Comparison of ENCODE assay signal across 8 mouse cellular contexts in the genomic region with DNA sequence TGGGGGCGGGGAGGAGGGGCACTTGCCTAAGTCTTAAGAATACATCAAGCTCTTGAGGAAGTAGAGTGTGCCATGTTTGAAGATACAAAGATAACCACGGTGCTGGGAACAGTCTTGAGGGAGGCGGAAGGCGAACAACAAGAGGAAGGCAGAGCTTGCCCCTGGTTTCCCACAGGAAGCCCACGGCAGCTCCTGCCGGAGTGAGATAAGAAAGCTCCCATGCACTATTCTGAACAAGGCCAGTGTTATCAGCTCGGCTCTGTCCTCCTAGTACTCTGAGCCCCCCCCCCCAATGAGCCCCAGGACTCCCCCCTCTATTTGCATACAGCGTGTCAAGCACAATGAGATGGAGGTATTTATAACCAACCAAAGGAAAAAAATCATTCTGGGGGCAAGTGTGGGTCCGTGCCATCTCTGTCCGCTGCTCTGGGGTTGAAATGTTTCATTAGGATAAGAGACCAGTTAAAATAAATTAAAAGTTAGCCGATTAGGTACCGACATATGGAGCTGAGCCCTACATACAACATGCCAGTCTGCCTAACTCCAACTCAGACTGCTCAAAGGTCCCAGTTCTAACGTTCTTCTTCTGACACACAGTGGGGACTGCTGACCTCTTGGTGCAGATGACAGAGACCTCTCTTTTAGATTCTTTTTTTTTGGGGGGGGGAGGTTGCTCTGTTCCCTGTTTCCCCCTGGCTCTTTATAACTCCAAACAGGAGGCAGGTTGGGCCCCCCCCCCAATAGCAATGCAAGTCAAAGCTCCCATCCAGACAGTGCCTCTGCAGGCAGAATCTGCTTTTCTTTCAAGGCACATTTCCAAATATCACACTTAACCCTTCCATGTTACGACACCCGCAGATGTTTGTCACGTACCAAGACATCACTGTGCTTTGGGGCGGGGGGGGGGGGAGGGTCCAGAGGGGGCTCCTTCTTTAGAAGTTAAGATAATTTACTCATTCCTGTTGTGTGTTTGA.
DNase-seq lines count a peak whose midpoint lies in the region; ATAC-seq and TF ChIP-seq lines count a peak whose summit lies in the region.

No protein-coding gene starts in this region.

- DNase-seq in liver, result peak; percentile 61
- peak; percentile 42 for DNase-seq in skeletal muscle tissue, adult 2 months (ENCODE audit: low read depth, low spot score)
- no peak for DNase-seq in right cerebral cortex, postnatal 25 days
- DNase-seq in frontal cortex, adult 2 months (ENCODE audit: extremely low spot score in 1 of 2, low spot score in 1 of 2), result no peak
- no peak for DNase-seq in frontal cortex, postnatal 10 days (ENCODE audit: low spot score in 2 of 2)

- TF ChIP-seq CTCF in intestine, postnatal 0 days (IDR thresholded peaks at IDR 0.05; ENCODE audit: low read depth), result no peak

- no peaks in the 10 kb centered on the region for H3K9me3 ChIP-seq in intestine, embryonic 15.5 days
- peaks cover 5% of the 10 kb centered on the region; the same call in 1 of the 2 replicates for H3K9me3 ChIP-seq in intestine, postnatal 0 days (ENCODE audit: control insufficient read depth)
- peaks cover 5% of the 10 kb centered on the region for H3K9me3 ChIP-seq in heart, embryonic 14.5 days (ENCODE audit: control insufficient read depth, low read length)

- no peak overlapping the region for H3K4me2 ChIP-seq in intestine, embryonic 15.5 days (replicated peaks)
- no peak overlapping the region for H3K4me2 ChIP-seq in intestine, postnatal 0 days (replicated peaks; ENCODE audit: low read depth)
- peak overlapping the region; percentile 47 for H3K4me2 ChIP-seq in heart, embryonic 14.5 days (ENCODE audit: low read length)

- no peak overlapping the region for H3K9ac ChIP-seq in intestine, embryonic 15.5 days
- no peak overlapping the region for H3K9ac ChIP-seq in intestine, postnatal 0 days (ENCODE audit: low read depth, low read length)
- H3K9ac ChIP-seq in heart, embryonic 14.5 days (ENCODE audit: low read length), result no peak overlapping the region

- no peak overlapping the region for H3K4me3 ChIP-seq in intestine, embryonic 15.5 days (replicated peaks)
- H3K4me3 ChIP-seq in intestine, postnatal 0 days (ENCODE audit: low read depth, low read length), result no peak overlapping the region
- H3K4me3 ChIP-seq in heart, embryonic 14.5 days (ENCODE audit: control insufficient read depth in 1 of 2, insufficient read depth in 1 of 2, low read depth in 1 of 2, low read length in 2 of 2), result peak overlapping the region; percentile 7 to 31; a peak in 3 of 4 replicates

- 60% methylated on average over 17 of the region's 17 CpGs for WGBS in intestine, embryonic 15.5 days
- 55% methylated on average over 17 of the region's 17 CpGs for WGBS in intestine, postnatal 0 days
- WGBS in heart, embryonic 14.5 days, result 14% methylated on average over 17 of the region's 17 CpGs

- peak; percentile 58; the same call in 1 of the 2 replicates for ATAC-seq in intestine, embryonic 15.5 days
- ATAC-seq in intestine, postnatal 0 days, result no peak
- peak; percentile 92 for ATAC-seq in heart, embryonic 14.5 days (ENCODE audit: insufficient number of reproducible peaks, insufficient read depth, low FRiP score, low read depth)

- H3K27ac ChIP-seq in intestine, embryonic 15.5 days, result no peak overlapping the region
- H3K27ac ChIP-seq in intestine, postnatal 0 days (ENCODE audit: low read depth, low read length), result no peak overlapping the region
- H3K27ac ChIP-seq in heart, embryonic 14.5 days (replicated peaks in 1 of 2; ENCODE audit: control insufficient read depth in 1 of 2, insufficient read depth in 1 of 2, low read depth in 2 of 2, low read length in 2 of 2), result peak overlapping the region; percentile 83 to 87

- no peaks in the 10 kb centered on the region for H3K4me1 ChIP-seq in intestine, embryonic 15.5 days (replicated peaks)
- no peaks in the 10 kb centered on the region for H3K4me1 ChIP-seq in intestine, postnatal 0 days (replicated peaks; ENCODE audit: control insufficient read depth, insufficient read depth, low read length)
- H3K4me1 ChIP-seq in heart, embryonic 14.5 days (ENCODE audit: control insufficient read depth in 2 of 2, insufficient read depth in 2 of 2, low read length in 2 of 2), result peaks cover 13 to 18% of the 10 kb centered on the region in 2 experiments

- H3K27me3 ChIP-seq in intestine, embryonic 15.5 days (replicated peaks), result no peaks in the 10 kb centered on the region
- H3K27me3 ChIP-seq in intestine, postnatal 0 days (replicated peaks; ENCODE audit: control insufficient read depth, insufficient read depth, low read length), result no peaks in the 10 kb centered on the region
- H3K27me3 ChIP-seq in heart, embryonic 14.5 days (ENCODE audit: control insufficient read depth, insufficient read depth, low read length), result no peaks in the 10 kb centered on the region

- H3K36me3 ChIP-seq in intestine, embryonic 15.5 days, result no peaks in the 10 kb centered on the region
- no peaks in the 10 kb centered on the region for H3K36me3 ChIP-seq in intestine, postnatal 0 days (ENCODE audit: control insufficient read depth, insufficient read depth)
- peaks cover 7% of the 10 kb centered on the region for H3K36me3 ChIP-seq in heart, embryonic 14.5 days (ENCODE audit: control insufficient read depth, insufficient read depth, low read length)

Comparison
In these comparisons a context has a peak if more than half of its experiments do, and no peak if none do; other contexts are left out.
1. H3K27ac ChIP-seq: peak in heart, embryonic 14.5 days (2 of 2); none in intestine, embryonic 15.5 days (single experiment) and intestine, postnatal 0 days (single experiment).
2. H3K4me3 ChIP-seq: peak in heart, embryonic 14.5 days (2 of 2); none in intestine, embryonic 15.5 days (single experiment) and intestine, postnatal 0 days (single experiment).
3. DNase-seq: peak in liver (single experiment) and skeletal muscle tissue, adult 2 months (single experiment); none in right cerebral cortex, postnatal 25 days (single experiment), frontal cortex, adult 2 months (0 of 2) and frontal cortex, postnatal 10 days (0 of 2).